Mouse (Mus musculus) stomach, postnatal 0 days (tissue): Measurements from ENCODE around the gene Dpp4.

Experiments used
- CTCF ChIP-seq: IDR thresholded peaks from 2 replicates; pipeline ENCODE4 v1.5.1; 2016; ENCODE audit warnings: antibody characterized with exemption, low read depth, mild to moderate bottlenecking, moderate library complexity
- EP300 ChIP-seq: optimal IDR thresholded peaks from 2 replicates; pipeline ENCODE3; 2016; ENCODE audit warnings: antibody characterized with exemption

DNA sequence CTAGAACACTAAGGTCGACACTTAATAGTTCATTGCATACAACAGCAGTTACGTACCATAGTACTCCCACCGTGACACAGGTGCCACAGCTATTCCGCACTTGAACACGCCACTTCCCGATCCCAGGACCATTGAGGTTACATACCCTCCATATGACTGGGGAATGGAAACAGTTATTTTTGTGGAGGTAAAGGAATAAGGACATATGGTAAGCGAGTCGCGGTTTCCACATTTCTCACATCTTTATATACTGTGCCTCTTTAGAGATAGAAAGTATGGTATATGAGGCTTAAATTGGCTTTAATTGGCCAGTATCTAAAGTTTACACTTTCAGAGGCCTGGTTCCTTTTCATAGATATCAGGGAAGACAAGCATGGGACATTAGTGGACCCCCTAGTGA is 64.3 kb downstream of the Dpp4 start:
- TF ChIP-seq CTCF (no peak), EP300 (no peak)
